Mouse (Mus musculus) brain, embryonic 14.5 days (tissue): ENCODE results near the gene Fkbp5.

Experiments used
- CTCF ChIP-seq: fragments of 200-500 bp; IDR thresholded peaks from 2 replicates; pipeline ENCODE4 v1.5.1; 2012; ENCODE audit warnings: inconsistent platforms, mild to moderate bottlenecking, moderate library complexity, borderline replicate concordance; ENCODE audit not compliant: insufficient read depth, insufficient read length; ENCODE audit errors: extremely low read depth
- POLR2A ChIP-seq: fragments of 200-500 bp; IDR thresholded peaks from 2 replicates; pipeline ENCODE4 v1.6.1; 2012; ENCODE audit warnings: mild to moderate bottlenecking, inconsistent platforms, borderline replicate concordance; ENCODE audit not compliant: poor library complexity, insufficient read depth, insufficient read length, severe bottlenecking; ENCODE audit errors: extremely low read depth

DNA sequence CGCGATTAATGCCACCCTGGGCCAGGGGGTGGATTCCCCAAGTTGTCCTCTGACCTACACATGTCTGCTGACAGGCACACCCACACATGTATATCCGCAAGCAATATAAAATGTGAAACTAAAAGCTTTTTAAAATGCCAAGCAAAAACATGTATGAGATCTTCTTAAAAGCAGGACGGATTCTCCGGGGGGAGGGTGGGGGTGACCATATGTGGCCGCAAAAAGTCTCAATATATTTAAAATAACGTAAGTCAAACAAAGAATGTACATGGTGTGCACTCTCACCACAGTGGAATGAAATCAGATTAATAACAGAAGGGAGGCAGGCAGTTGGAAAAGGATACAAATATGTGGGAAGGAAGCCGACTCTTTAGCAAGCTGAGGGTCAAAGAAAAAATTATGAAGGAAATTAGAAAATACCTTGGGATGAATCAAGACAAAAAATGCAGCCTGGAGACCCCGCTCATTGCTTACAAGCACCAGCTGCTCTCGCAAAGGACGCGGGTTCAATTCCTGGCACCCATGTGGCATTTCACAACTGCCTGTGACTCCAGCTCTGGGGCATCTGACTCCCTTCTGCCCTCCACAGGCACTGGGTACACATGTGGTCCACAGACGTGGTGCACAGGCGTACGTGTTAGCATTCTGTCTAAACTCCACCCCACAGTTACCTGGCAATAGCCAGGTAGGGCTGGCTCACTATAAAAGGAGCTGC, 123.1 kb downstream of the Fkbp5 start:
- no peak for TF ChIP-seq CTCF
- TF ChIP-seq POLR2A: no peak
